Mouse (Mus musculus) E14TG2a.4 (cell line): ENCODE measurements around the gene Tle6.

Experiments
- CTCF ChIP-seq: conservative IDR thresholded peaks from 2 replicates; pipeline ENCODE4 v1.5.1; 2014; ENCODE audit warnings: low read length
- NANOG ChIP-seq: IDR thresholded peaks from 2 replicates; pipeline ENCODE4 v1.6.1; 2014; ENCODE audit warnings: borderline replicate concordance, low read length, mixed read lengths

DNA sequence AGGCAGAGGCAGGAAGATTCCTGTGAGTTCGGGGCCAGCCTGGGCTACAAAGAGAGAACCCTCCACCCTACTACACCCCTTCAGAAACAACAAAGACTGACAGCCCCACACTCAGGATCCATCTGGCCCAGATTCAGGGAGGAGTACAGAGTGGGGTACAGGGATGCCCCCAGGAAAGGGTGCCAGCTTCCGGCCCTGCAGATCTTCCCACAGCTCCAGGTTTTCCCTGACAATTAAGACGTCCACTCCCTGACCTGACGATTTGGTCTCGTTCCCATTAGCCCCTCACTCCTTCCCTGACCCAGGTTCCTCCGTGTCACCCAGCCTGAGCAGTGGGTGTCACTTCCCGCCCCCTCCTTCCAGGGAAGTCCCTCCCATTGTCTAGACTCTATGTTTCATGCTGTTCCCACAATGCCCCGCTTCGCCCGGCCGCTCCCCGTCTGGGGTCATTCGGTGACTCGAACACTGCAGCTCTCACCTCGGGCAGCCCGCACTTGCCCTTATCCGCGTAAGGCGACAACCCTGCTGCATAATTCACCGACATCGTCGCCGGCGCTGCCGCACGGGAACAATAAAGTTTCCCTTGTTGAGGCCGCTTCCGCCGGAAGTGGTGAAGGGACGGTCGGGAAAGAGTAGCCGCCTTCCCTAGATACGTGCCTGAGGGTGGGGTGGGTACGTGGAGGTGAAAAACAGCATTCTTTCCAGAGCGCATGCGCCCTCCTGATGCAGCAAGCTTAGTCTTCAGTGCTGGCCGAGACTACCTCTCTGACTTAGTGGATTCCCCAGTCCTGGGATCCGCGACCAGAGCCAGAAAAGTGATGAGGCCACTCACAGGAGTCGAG, 26.3 kb upstream of the Tle6 start, which contains the start of gene Sirt6:
- TF ChIP-seq CTCF (no peak), NANOG (no peak)
